Mouse (Mus musculus) neutrophil, adult 5-6 weeks (primary cell): Measurements from ENCODE around the gene Gm5678. TPM values are rescaled to one million over a fixed set of nuclear protein-coding genes. Genes with fewer than 3 reads are reported as not detected.

Experiments used
- ATAC-seq: fragments of 151-379, 151-347 bp; 2 replicates; pipeline ENCODE4 v1.8.0; 2017; ENCODE audit warnings: mild to moderate bottlenecking, moderate TSS enrichment; ENCODE audit not compliant: insufficient number of reproducible peaks, poor library complexity, low FRiP score, severe bottlenecking; ENCODE audit errors: extremely low read depth
- total RNA-seq: library from RNA; stranded (forward); fragments of 200-1000 nt; gene quantifications from 2 replicates; pipeline ENCODE4 v1.2.3, GENCODE M21; 2017

Gm5678 gene
- not detected in 2 replicates for total RNA-seq

GRCm38 (mm10) chr16:93627761-93628400 is at the start of gene Gm5678:
TSS of gene Gm5678 (plus strand) at chr16:93628097.
- ATAC-seq: no peak

GRCm38 (mm10) chr16:93578346-93579005 is 49.4 kb upstream of the Gm5678 start:
- no peak for ATAC-seq

GRCm38 (mm10) chr16:93581125-93581524 is 46.8 kb upstream of the Gm5678 start:
- ATAC-seq: no peak

GRCm38 (mm10) chr16:93584976-93585702 is 42.8 kb upstream of the Gm5678 start:
- ATAC-seq: no peak

GRCm38 (mm10) chr16:93585703-93586205 is 42.1 kb upstream of the Gm5678 start:
- no peak for ATAC-seq

- ATAC-seq: peak; percentile 49; the same call in 1 of the 2 replicates
Measured at GRCm38 (mm10) chr16:93586382-93586781, 41.5 kb upstream of the Gm5678 start.

- no peak for ATAC-seq
Measured at GRCm38 (mm10) chr16:93588281-93588680, 39.6 kb upstream of the Gm5678 start.

- ATAC-seq: no peak
Measured at GRCm38 (mm10) chr16:93590915-93591314, 37.0 kb upstream of the Gm5678 start.

- no peak for ATAC-seq
Measured at GRCm38 (mm10) chr16:93591450-93592430, 36.2 kb upstream of the Gm5678 start.

- ATAC-seq: no peak
Measured at GRCm38 (mm10) chr16:93592711-93593110, 35.2 kb upstream of the Gm5678 start.

GRCm38 (mm10) chr16:93593406-93593805 is 34.5 kb upstream of the Gm5678 start:
- ATAC-seq: no peak

- no peak for ATAC-seq
Measured at GRCm38 (mm10) chr16:93594448-93594847, 33.4 kb upstream of the Gm5678 start.

GRCm38 (mm10) chr16:93595766-93596165 is 32.1 kb upstream of the Gm5678 start:
- ATAC-seq: no peak

- no peak for ATAC-seq
Measured at GRCm38 (mm10) chr16:93596807-93597206, 31.1 kb upstream of the Gm5678 start.

- ATAC-seq: no peak
Measured at GRCm38 (mm10) chr16:93597551-93597950, 30.3 kb upstream of the Gm5678 start.

- no peak for ATAC-seq
Measured at GRCm38 (mm10) chr16:93599461-93599860, 28.4 kb upstream of the Gm5678 start.

- ATAC-seq: peak; percentile 62
Measured at GRCm38 (mm10) chr16:93603439-93604212, 24.3 kb upstream of the Gm5678 start, which contains the start of gene Setd4. TSS of gene Setd4 (minus strand) at chr16:93604063.

- no peak for ATAC-seq
Measured at GRCm38 (mm10) chr16:93604481-93604969, 23.4 kb upstream of the Gm5678 start.
